Mouse (Mus musculus) thymus, postnatal 14 days (tissue): ENCODE measurements at regions not wholly inside any gene's neighbourhood (a gene's known extent, or its start where the extent isn't known, plus 50 kb on each side); places are given as distances from the start of the nearest gene placed in this dataset.
A peak's percentile ranks its signal among the peaks of the same experiment; 100 is the strongest.

Experiments
- DNase-seq: peaks from one replicate; pipeline ENCODE4 v3.0.0; 2021

DNA sequence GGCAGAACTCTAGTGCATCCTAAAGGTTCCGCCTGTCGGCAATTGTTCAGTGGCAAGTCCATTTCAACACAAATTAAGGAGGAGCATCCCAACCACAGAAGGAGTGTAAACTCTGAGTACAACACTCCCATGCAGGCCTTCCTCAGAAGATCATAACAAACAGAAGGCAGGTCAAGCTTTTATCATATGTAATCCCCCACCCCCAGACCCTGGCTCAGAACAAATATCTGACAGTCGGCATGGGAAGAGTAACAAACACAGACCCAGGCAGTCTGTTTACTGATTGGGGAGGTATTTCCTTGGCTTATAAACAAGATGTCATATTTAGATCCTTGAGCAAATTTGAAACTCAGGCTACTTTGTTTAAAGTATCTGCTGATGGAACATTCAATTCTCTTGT lies 174.9 kb upstream of the Rnaseh2b start:
- no peak for DNase-seq

DNA sequence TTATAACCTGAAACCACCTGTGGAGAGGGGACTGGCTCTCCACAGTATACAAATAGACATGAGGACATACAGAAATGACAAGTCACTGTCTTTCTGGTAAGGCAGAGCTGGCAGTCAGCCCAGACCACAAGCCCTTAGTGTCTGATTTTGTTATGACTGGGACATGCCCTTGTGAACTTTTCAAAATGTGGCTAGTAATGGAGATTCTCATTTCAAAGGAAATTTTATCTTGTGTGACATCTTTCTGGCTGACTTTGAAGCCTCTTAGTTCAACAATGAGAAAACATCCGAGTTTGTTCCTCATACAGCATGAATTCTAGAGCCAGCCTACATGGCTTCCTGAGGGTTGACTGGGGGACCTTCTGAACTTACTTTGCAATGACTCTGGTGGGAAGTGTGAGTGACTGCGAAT lies 173.8 kb upstream of the Rnaseh2b start:
- DNase-seq, result no peak

DNA sequence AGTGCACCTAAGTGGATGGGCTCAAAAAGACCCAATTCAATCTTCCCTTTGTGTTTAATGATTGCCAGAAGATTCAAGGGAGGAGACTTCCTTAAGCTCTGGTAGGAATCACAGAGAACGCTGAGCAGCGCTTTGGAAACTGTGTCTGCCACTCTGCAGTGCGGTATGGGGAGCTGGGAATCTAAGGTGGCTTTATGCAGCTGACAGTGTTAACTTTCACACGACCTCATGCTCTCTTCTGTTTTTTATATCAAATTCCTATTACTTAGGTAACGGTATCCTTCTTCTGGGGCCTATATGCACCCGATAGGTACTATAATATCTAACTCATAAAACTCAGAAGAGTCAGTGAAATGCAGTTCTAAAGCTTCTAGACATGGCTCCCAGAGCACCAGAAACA lies 163.5 kb upstream of the Rnaseh2b start:
- DNase-seq, result no peak

DNA sequence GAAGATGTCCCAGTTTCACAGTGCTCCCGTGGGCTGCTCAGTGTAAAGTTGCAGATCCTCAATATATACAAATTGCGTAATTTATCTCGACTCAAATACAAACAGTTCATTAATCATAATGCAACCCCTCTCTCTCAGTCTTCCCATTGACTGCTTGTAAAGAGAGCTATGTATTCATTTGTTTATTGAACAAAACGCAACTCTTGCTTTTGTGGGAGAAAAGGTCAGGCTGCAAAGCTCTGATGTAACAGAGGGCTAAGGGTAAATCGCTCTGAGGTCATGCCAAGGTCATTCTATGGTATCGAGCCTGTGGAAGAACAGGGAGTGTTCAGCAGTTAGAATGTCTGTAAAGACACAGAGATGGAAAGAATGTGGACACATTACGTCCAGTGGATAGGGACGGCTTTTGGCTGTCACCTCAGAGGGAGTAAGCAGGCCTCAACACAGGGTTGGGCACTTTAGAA lies 160.0 kb upstream of the Rnaseh2b start:
- no peak for DNase-seq

GRCm38 (mm10) chr14:62137981-62138380 lies 154.4 kb upstream of the Rnaseh2b start:
- no peak for DNase-seq

- no peak for DNase-seq
These were observed 147.9 kb upstream of the Rnaseh2b start for GRCm38 (mm10) chr14:62144385-62145030.

DNA sequence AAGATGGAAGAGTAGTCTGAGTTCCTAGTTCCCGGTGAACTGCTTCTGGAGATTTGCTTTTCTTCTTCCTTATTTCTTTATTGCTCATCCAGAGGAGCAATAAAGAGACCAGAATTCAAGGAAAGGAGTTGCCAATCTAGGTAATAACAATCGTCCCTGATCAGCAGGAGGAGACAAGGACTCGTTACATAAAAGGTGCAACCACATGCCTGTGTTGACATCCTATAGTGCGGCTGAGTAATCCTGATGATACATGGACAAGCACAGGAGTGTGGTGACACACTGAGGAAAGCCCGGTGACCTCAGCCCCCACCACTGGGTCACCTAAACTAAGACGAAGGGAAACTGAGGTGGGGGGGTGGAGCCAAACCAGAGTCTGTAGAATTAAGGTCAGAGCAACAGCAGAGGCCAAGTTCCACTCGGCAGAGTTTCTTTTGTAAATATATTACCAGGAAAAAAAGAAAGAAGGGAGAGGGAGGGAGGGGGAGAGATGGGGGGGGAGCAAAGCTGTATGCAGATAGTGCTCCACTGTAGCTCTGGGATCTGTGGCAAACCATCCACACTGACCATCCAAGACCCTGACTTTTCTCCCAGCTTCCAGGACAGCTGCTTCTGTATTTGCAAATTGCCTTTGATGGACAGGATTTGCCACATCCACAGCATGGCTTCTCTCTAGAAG lies 135.2 kb upstream of the Rnaseh2b start:
- DNase-seq, result no peak

GRCm38 (mm10) chr14:62159690-62160089 lies 132.7 kb upstream of the Rnaseh2b start:
- no peak for DNase-seq

DNA sequence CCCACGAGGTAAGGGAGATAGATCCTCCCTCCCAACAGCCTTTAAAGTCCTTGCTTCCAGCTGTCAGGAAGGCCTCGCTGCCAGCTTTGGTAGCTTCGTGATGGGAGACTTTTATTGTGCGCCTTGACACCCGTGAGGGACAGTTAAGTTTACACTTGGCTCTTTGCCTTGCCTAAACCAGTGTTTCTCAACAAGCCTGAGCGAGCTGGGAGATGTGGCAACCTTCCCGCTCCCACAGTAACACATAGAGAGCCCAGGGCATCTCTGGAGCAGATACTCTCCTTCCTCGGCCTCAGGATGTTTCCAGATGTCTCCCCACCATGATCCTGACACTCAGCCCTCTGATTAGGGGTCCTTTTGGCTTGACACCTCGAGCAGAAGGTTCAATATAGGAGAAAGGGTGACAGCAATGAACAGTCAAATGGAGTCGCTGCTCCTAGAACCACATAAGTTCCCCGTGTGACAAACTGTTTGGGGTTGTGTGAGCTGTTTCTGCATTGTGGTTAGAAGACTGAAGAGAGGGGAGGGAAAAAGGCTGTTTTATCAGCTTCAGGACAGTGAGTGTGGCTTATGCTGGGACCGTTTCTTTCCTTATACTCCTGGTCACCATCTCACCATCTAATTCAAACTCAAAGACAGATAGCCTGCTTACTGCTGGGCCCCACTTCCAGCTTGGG lies 129.1 kb upstream of the Rnaseh2b start:
- no peak for DNase-seq

DNA sequence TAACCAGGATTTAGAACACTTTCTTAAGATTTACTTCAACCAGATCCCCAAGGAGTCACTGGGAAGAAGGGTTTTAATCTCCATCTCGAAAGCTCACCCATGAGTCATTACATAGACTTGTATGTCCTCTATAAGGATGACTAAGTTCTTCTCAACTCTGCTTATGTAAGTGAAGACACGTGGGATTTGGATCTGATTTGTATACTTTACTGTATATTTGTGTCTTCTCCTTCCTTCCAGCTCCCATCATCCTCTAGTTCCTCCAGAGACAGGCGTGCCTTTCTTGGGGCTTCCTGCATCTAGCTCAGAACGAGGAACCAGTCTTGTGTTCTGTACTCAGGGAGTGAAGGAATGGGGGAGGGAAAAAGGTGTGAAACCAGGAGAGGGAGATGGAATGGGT lies 127.5 kb upstream of the Rnaseh2b start:
- no peak for DNase-seq

DNA sequence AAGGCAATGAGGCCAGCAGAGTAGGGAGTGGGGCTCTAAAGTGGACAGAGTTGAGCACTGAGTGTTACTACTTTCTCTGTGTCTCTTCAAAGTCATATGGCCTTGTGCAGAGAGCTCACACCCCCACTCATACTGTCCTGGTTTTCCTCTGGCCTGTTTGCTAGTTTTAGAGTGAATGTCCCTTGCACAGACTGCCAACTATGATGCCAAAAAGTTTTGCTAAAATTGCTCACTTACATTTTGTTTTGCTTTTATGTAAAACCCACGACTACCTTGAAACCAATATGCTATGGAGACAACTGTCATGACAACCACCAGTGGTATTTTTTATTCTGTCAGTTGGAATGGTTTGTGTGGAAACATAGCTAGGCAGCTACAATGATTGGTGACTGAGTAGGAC lies 126.4 kb upstream of the Rnaseh2b start:
- no peak for DNase-seq

DNA sequence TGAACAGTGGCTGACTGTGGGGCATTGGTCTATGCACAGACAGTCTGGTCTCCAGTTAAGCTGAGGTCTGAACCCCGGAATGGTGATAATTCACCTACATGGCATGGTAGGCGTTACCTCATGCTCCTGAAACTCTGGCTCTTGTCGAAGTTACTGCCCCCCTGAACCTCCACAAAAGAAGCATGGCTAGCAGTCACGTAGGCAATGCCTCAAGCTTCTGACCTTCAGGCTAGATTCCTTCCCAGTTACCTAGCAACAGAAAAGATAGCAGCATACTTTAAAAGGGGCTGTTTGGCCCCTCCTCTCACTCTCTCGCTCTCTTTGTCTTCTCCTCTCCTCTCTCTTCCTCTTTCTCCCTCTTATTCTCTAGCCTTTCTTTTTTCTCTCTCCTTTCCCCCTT lies 125.8 kb upstream of the Rnaseh2b start:
- DNase-seq, result no peak

- DNase-seq, result no peak
These were observed 125.3 kb upstream of the Rnaseh2b start for GRCm38 (mm10) chr14:62167090-62167489.

DNA sequence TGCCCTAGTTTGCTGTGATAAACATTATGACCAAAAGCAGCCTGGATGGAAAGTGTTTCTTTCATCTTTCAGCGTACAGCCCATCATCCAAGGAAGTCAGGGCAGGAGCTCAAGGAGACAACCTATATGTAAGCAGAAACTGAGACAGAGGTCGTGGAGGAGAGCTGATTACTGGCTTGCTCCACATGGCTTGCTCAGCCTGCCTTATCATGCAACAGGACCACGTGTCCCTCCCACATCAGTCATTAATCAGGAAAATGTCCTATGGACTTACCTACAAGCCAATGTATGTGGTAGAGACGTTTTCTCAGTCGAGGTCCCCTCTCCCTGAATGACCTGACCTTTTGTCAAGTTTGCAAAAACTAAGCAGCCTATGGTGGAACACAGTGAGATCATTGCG lies 123.7 kb upstream of the Rnaseh2b start:
- DNase-seq, result no peak

DNA sequence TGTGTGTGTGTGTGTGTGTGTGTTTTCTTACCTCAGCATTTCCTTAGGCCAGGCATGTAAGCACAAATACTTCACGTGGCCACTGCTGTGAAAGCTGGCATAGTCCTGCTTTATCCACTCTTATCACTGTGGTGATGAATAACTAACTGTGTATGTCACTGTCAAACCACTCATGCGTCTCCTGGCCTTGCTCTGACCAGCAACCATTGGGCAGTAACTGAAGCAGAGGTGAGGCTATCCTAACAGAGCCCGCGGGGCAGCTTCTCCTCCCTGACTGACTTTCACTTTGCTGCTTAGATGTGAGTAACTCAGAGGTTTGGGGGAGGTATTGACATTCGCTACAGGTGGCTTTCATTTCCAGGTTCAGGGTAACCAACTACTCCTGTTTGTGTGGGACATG lies 122.0 kb upstream of the Rnaseh2b start:
- no peak for DNase-seq

GRCm38 (mm10) chr14:62171256-62172047 lies 120.9 kb upstream of the Rnaseh2b start:
- no peak for DNase-seq

DNA sequence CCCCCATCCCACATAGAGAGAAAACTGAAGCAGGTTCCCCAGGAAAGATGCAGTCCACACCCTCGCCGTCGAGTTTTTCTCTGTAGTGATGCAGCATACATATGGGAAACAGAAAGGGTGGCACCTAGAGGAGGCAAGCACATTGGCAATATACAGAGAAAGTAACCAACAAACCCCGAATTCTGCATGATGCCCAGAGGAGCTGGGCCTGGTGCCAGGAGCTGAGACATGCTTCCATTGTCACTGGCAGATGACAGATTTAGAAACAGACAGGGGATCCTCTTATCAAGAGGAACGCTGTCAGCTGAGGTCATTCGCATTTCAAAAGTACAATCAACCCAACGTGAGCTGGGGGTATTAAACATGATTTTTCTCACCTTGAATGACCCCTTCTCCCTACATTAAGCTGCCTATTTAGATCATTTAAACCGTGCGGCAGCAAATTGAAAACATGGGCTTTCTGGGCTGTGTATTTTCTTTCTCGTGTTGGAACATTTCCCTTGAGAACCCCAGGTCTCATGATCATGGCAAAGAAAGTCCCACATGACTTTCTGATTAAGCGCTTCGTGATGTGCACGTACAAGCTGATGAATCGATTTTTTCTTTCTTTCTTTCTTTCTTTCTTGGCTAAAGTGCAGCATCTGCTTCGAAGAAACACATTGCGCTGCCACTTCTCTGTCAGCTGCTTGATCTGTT lies 118.4 kb upstream of the Rnaseh2b start:
- no peak for DNase-seq

GRCm38 (mm10) chr14:62175384-62176048 lies 116.9 kb upstream of the Rnaseh2b start:
- peak; percentile 32 for DNase-seq

GRCm38 (mm10) chr14:62177509-62177908 lies 114.9 kb upstream of the Rnaseh2b start:
- DNase-seq, result no peak

DNA sequence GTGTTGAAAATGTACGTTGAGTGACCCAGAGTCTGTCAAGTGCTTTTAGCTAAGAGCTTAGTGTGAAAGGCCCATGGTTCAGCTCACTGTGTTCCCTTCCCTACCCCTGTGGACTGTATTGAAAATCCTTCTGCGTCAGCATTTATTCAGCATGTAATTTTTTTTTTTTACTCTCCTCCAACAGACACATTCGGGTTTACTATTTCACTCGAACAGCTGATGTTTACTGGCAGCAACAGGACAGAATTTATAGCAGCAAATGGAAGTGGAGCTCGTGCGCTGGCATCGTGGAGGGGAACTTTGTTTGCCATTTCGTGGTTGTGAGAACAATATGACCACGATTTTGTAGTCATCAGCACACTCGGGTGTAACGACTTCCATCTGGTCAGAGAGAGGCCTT lies 105.0 kb upstream of the Rnaseh2b start:
- DNase-seq, result no peak

- DNase-seq, result no peak
These were observed 104.1 kb upstream of the Rnaseh2b start for GRCm38 (mm10) chr14:62188147-62188885.
